Mouse (Mus musculus) cerebellum, adult 11 months (tissue): ENCODE data around the gene Map1a.
A peak's percentile ranks its signal among the peaks of the same experiment; 100 is the strongest.

Source experiments
- DNase-seq: peaks from one replicate; pipeline ENCODE4 v3.0.0; 2022

Gene Map1a

DNA sequence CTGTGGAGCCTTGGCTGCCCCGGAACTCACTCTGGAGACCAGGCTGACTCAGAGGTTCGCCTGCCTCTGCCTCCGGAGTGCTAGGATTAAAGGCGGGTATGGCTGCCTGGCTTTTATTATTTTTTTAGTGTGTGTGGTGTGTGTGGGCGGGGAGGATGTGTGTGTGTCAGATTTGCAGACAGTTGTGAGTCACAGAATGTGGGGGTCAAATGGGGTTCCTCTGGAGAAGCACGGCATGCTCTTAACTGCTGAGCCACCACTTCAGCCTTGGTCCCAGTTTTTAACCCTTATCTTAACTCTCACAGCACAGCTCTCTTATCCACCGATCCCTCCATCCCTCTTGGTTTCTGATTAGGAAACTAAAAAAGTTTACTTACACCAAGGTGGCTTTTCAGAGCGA lies 26.9 kb downstream of the Map1a start:
- no peak for DNase-seq

DNA sequence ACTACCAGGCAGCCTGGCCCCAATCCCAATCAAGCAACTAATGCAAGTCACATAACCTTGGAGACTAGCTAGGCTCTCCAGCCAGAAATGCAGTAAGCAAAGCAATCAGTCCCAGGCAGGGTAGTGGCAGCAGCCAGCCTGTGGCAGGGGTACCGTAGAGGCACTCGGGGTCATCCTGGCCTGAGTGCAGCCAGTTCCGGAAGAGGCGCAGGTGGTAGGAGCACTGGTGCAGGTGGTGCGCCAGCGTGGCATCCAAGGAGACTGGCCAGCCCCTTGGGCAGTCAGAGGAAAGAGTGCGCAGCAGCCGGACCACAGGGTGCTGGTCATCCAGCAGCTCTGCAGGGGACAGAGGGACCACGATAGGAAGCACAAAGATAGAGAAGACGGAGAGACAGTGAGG lies 33.6 kb downstream of the Map1a start:
- DNase-seq = peak; percentile 84

DNA sequence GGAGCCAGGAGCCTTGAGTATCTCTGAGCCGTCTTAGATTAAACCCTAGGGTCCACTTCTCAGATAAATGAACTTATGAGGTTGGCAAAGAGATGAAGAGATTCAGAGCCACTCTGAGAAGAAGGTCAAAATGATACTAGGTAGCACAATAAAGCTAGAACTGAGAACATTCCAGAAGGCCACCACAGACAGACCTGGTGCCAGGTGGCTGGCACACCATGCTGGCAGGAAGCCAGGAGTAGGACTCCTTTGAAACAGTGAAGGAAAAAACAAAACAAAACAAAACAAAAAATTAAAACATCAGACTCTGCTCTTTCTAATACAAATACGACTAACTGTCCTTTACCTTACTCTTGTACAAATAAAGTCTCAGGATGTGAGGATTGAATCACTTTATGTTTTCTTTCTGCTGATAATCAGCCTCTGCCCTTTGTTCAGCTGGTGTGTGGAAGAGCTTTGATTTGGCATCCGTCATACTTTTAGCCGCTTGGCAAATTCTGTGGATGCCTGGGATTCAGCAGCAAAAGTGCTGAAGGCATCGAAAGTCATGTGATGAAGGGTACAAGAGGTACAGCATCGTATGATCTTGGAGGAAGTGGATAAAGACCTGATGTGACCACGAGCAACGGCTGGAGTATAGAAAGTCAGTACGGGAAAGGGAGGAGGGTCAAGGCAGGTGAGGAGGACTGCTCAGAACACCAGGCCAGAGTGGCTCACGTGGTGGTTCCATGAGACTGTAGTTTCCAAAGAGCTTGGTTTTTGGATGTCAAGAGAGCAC lies 34.5 kb downstream of the Map1a start:
- peak; percentile 84 for DNase-seq

GRCm38 (mm10) chr2:121329492-121329891 lies 40.1 kb downstream of the Map1a start:
- peak; percentile 57 for DNase-seq

- no peak for DNase-seq
Measured at GRCm38 (mm10) chr2:121339057-121339456, 49.7 kb downstream of the Map1a start.

- DNase-seq = no peak
Measured at GRCm38 (mm10) chr2:121353156-121353555, 63.8 kb downstream of the Map1a start.

DNA sequence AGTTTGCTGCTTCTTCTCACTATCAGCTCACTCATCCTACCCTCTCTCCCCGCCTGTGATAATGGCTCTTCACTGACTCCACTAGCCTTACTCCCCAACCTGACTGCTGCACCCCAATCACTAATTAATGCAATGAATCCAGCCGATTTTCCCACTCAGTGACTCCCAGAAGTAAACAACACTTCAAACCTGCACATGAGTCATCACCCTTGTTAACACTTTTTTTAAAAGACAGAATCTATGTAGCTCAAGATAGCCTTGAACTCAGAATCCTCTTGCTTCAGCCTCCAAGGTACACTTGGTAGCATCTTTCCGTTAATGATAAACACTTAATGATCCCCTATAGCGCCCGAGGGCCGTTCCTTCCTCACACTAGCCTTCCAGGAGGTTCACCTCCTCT lies 65.0 kb downstream of the Map1a start:
- DNase-seq = no peak

DNA sequence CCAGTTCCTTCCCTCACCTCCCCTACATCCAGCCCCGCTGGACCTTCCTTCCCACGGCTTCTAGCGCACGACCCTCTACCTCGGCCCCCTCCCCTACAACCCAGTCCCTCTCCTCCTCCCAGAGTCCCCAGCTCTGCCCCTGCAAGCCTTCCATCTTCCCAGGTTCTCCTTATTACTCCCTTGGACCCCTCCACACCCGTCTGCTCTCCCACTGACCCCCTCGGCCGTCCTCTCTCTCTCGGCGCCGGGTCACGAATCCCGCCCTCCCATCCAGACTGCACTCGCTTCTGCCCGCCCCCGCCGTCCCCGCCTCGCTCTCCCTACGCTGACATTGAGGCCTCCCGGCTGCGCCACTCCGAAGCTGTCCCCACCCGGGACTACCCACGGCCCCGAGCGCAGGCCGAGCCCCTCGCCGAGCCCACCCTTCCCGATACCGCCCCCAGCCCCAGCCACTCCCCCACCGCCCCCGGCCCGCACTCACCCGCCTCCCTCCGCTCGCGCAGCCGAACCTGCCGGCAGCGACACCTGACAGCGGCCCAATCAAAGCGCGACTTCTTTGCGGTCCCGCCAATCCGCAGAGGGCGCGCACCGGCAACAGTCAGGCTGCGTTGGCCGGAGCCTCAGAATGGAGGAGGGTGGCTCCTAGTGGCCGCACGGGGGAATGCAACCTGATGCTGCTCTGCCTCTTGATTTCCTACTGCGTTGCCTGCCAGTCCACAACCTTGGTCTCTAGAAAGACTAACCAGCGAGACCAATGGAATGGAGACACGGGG lies 65.6 kb downstream of the Map1a start, which contains the start of gene Ppip5k1:
Gene Ppip5k1 (minus strand): TSS at position 577 of the 773 bp plus-strand sequence.
- DNase-seq = peak; percentile 98

DNA sequence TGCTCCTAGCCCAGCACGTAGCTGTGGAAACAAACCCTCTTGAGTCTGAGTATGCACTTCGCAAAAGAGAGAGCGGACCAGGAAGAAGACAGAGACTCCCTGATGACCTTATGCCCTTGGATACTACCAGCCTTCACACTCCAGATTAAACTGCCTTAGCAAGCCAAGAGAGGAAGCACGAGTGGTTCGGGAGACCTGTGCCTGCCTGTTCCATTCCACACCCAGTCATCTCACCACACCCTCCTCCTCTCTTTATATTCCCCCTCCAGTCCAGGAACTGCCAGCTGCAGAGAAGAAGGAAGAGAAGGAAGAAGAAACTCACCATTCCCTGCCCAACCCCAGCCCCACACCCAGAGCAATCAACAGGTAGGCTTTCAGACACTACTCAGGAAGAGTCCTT lies 68.1 kb downstream of the Map1a start, which contains the start of gene Ckmt1:
Gene Ckmt1 (plus strand): TSS at position 221 of the 400 bp plus-strand sequence.
- DNase-seq = no peak

GRCm38 (mm10) chr2:121357961-121358360 lies 68.6 kb downstream of the Map1a start:
- DNase-seq = no peak

DNA sequence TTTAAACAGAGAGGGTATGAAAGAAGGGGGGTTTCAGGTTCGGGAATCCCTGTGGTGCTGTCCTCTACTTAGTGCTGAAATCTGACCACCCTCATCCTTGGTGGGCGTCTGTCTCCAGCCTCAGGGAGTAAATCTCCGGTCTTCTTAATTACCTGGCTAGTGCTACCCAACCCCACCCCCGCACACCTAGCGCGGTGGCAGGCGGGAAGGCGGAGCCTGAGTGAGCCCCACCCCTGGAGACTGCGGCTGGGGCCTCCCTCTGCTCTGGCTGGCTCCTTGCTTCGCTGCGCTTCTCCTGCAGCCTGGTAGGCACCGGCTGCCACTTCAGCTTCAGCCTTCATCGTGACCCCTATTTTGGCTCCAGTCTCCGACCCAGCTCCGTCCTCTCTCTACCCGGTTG lies 69.0 kb downstream of the Map1a start:
- peak; percentile 94 for DNase-seq

DNA sequence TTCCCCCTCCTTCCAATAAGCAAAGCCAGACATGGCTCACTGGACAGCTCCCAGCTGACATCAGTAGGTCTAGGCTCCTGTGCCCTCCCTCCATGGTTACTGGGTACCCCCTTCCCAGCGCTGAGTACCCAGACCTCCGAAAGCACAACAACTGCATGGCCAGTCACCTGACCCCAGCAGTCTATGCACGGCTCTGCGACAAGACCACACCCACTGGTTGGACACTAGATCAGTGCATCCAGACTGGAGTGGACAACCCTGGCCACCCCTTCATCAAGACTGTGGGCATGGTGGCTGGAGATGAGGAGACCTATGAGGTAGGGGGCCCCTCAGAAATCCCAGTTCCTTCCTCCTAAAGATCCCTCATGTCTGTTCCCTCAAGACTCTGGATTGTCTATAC lies 70.1 kb downstream of the Map1a start:
- peak; percentile 31 for DNase-seq
